Mouse (Mus musculus): ENCODE measurements around the gene Exosc8. TPM values are rescaled to one million over a fixed set of nuclear protein-coding genes. Genes with fewer than 3 reads are reported as not detected.
A peak's percentile ranks its signal among the peaks of the same experiment; 100 is the strongest.
"Not testable (repeated sequence)": the region's sequence is repeated elsewhere in the genome, so short reads cannot be mapped to it uniquely, and the experiment has no call there.

Exosc8 gene
- polyA plus RNA-seq, 1 experiment = 3.5 TPM

DNA sequence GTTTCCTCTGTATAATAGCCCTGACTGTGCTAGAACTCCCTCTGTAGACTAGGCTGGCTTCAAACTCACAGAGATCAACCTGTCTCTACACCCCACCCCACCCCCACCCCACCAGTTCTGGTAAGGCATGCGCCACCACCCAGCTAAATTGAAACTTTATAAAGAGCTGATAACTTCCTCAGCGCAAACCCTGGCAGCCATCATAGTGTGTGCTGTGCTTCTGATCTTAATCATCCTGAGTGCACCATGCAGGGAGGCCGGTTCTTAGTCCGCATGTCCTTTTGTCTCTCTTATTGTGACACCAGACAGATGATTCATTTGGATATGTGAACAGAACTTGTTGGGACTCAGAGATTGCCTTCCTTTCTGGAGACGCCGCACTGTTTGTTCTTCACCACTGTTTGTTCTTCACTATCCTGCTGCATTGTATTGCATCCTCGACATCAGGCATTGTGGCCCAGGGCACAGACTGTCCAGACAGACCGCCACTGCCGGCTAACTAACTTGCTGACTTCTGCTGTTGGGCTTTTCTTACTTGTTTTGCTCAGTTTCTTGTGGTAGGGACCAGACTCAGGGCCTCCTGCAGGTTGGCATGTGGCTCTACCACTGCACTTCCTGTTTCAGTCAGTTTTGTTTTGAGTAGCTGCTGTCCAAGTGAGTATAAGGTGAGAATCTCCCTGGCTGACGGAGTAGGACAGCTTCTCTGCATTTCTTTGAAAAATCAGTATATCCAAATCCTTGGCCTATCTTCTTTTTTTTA, 11.3 kb downstream of the Exosc8 start:
- Histone ChIP-seq H3K36me3 (ENCODE audit: control insufficient read depth) (peaks cover 75% of the 10 kb centered on the region), H3K4me1 (ENCODE audit: control insufficient read depth) (peaks cover 4% of the 10 kb centered on the region), H3K9me3 (ENCODE audit: control insufficient read depth, low read length) (no peaks in the 10 kb centered on the region), H3K4me3 (replicated peaks) (no peak overlapping the region), H3K27me3 (ENCODE audit: control insufficient read depth) (no peaks in the 10 kb centered on the region)
- TF ChIP-seq GATA1 (IDR thresholded peaks at IDR 0.05; ENCODE audit: low read length) (no peak), TAL1 (IDR thresholded peaks at IDR 0.05; ENCODE audit: low read length) (no peak)

- H3K27me3 ChIP-seq (ENCODE audit: control insufficient read depth) = no peaks in the 10 kb centered on the region
- no peak overlapping the region for H3K4me3 ChIP-seq (replicated peaks)
- TF ChIP-seq GATA1 (IDR thresholded peaks at IDR 0.05; ENCODE audit: low read length) = no peak
- TF ChIP-seq TAL1 (IDR thresholded peaks at IDR 0.05; ENCODE audit: low read length) = no peak
- peaks cover 89% of the 10 kb centered on the region for H3K36me3 ChIP-seq (ENCODE audit: control insufficient read depth)
- no peaks in the 10 kb centered on the region for H3K9me3 ChIP-seq (ENCODE audit: control insufficient read depth, low read length)
- peaks cover 3% of the 10 kb centered on the region for H3K4me1 ChIP-seq (ENCODE audit: control insufficient read depth)
Measured at GRCm38 (mm10) chr3:54718947-54719346, 16.2 kb downstream of the Exosc8 start.

GRCm38 (mm10) chr3:54717348-54717747, 17.8 kb downstream of the Exosc8 start:
- H3K4me1 ChIP-seq (ENCODE audit: control insufficient read depth) = no peaks in the 10 kb centered on the region
- TF ChIP-seq GATA1 (IDR thresholded peaks at IDR 0.05; ENCODE audit: low read length) (no peak), TAL1 (IDR thresholded peaks at IDR 0.05; ENCODE audit: low read length) (no peak)
- H3K4me3 ChIP-seq (replicated peaks) = no peak overlapping the region
- H3K9me3 ChIP-seq (ENCODE audit: control insufficient read depth, low read length) = no peaks in the 10 kb centered on the region
- peaks cover 87% of the 10 kb centered on the region for H3K36me3 ChIP-seq (ENCODE audit: control insufficient read depth)
- H3K27me3 ChIP-seq (ENCODE audit: control insufficient read depth) = no peaks in the 10 kb centered on the region

DNA sequence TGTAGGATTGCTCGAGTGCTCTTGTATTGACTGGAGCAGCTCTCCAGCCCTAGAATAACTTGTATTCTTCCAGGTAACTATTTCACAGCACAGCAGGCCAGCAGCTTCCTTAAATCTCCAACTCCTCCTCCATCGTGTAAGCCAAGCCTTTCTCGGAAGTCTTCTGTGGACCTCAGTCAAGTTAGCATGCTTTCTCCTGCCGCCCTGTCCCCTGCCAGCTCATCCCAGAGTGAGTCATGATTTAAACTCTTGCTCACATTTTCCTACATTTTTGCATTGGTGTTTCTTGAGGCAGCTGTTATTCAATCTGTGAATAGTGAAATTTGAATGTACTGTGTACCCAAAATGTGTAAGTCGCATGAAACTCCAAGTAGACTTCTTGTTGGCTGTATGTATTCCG, 19.7 kb downstream of the Exosc8 start:
- Histone ChIP-seq H3K4me1 (ENCODE audit: control insufficient read depth) (no peaks in the 10 kb centered on the region), H3K9me3 (ENCODE audit: control insufficient read depth, low read length) (no peaks in the 10 kb centered on the region), H3K27me3 (ENCODE audit: control insufficient read depth) (no peaks in the 10 kb centered on the region), H3K4me3 (replicated peaks) (no peak overlapping the region), H3K36me3 (ENCODE audit: control insufficient read depth) (peaks cover 87% of the 10 kb centered on the region)
- TF ChIP-seq TAL1 (IDR thresholded peaks at IDR 0.05; ENCODE audit: low read length) (no peak), GATA1 (IDR thresholded peaks at IDR 0.05; ENCODE audit: low read length) (no peak)

DNA sequence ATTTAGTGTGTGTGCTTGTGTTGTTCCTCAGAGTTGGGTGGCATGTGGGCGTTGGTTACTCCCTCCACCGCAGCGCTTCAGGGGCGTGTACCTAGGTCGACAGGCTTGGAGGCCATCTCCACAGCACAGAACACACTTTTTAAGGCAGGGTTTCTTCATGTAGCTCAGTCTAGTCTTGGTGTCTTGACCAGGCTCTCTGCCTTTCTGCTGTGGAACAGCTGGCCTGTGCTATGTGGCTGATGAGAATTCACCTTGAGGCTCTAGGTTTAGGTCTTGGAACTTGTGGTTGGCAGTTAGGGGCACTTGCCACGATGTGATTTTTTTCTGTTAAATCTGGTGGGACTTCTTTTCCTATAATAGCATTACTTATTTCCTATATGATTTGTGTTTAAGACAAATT, 20.9 kb downstream of the Exosc8 start, which contains the start of gene Gm21958:
Gene Gm21958 (minus strand): TSS at position 101 of the 400 bp plus-strand sequence.
- Histone ChIP-seq H3K27me3 (ENCODE audit: control insufficient read depth) (no peaks in the 10 kb centered on the region), H3K9me3 (ENCODE audit: control insufficient read depth, low read length) (no peaks in the 10 kb centered on the region), H3K4me3 (replicated peaks) (no peak within 1 kb of the TSS), H3K4me1 (ENCODE audit: control insufficient read depth) (no peaks in the 10 kb centered on the region), H3K36me3 (ENCODE audit: control insufficient read depth) (peaks cover 94% of the 10 kb centered on the region)
- TF ChIP-seq TAL1 (IDR thresholded peaks at IDR 0.05; ENCODE audit: low read length) (no peak), GATA1 (IDR thresholded peaks at IDR 0.05; ENCODE audit: low read length) (no peak)

DNA sequence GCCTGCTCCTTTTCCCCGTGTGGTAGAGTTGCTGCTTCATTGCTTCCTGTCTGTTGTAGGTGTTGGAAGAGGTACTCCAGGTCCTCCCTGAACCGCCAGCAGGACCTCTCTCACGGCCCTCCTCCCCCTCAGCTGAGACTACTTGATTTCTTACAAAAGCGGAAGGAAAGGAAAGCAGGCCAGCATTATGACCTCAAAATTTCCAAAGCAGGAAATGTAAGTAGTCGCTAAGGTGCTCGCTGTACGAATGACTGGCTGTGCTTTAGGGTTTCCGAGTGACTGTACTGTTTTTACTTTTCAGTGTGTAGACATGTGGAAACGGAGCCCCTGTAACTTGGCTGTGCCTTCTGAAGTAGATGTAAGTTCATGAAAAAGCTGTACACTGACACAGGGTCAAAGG, 26.2 kb downstream of the Exosc8 start:
- no peak for TF ChIP-seq GATA1 (IDR thresholded peaks at IDR 0.05; ENCODE audit: low read length)
- no peak for TF ChIP-seq TAL1 (IDR thresholded peaks at IDR 0.05; ENCODE audit: low read length)
- no peaks in the 10 kb centered on the region for H3K27me3 ChIP-seq (ENCODE audit: control insufficient read depth)
- H3K36me3 ChIP-seq (ENCODE audit: control insufficient read depth) = peaks cover 94% of the 10 kb centered on the region
- H3K4me3 ChIP-seq (replicated peaks) = no peak overlapping the region
- no peaks in the 10 kb centered on the region for H3K4me1 ChIP-seq (ENCODE audit: control insufficient read depth)
- no peaks in the 10 kb centered on the region for H3K9me3 ChIP-seq (ENCODE audit: control insufficient read depth, low read length)

- H3K4me1 ChIP-seq (ENCODE audit: control insufficient read depth); H3K4me3 ChIP-seq (replicated peaks); H3K27me3 ChIP-seq (ENCODE audit: control insufficient read depth); H3K9me3 ChIP-seq (ENCODE audit: control insufficient read depth, low read length): not testable (repeated sequence)
- H3K36me3 ChIP-seq (ENCODE audit: control insufficient read depth) = peaks cover 84% of the 10 kb centered on the region
Measured at GRCm38 (mm10) chr3:54704106-54704505, 31.1 kb downstream of the Exosc8 start.

- H3K27me3 ChIP-seq (ENCODE audit: control insufficient read depth) = no peaks in the 10 kb centered on the region
- H3K4me3 ChIP-seq (replicated peaks) = no peak overlapping the region
- no peaks in the 10 kb centered on the region for H3K9me3 ChIP-seq (ENCODE audit: control insufficient read depth, low read length)
- TF ChIP-seq TAL1 (IDR thresholded peaks at IDR 0.05; ENCODE audit: low read length) (no peak), GATA1 (IDR thresholded peaks at IDR 0.05; ENCODE audit: low read length) (no peak)
- peaks cover 19% of the 10 kb centered on the region for H3K4me1 ChIP-seq (ENCODE audit: control insufficient read depth)
- peaks cover 81% of the 10 kb centered on the region for H3K36me3 ChIP-seq (ENCODE audit: control insufficient read depth)
Measured at GRCm38 (mm10) chr3:54699759-54700301, 35.4 kb downstream of the Exosc8 start.

DNA sequence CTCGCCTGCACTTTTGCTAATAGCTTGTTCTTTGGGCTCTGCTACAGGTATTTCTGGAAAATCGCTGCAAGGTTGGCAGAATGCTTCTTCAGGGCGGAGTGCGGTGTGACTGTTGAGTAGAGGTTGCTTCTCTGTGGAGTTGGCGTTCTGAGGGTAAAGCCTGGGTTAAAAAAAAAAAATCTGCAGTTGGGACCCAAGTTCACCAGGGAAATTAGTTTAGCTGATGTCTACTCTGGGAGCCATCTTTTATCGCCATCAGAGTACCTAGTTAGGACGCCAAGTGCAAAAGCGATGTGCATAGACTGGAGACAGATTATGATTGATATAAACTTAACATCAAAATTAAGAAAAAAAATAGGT, 42.2 kb downstream of the Exosc8 start:
- Histone ChIP-seq H3K9me3 (ENCODE audit: control insufficient read depth, low read length) (no peaks in the 10 kb centered on the region), H3K4me1 (ENCODE audit: control insufficient read depth) (peaks cover 27% of the 10 kb centered on the region), H3K36me3 (ENCODE audit: control insufficient read depth) (peaks cover 32% of the 10 kb centered on the region), H3K27me3 (ENCODE audit: control insufficient read depth) (no peaks in the 10 kb centered on the region), H3K4me3 (replicated peaks) (peak overlapping the region; percentile 88)
- TF ChIP-seq GATA1 (IDR thresholded peaks at IDR 0.05; ENCODE audit: low read length) (no peak), TAL1 (IDR thresholded peaks at IDR 0.05; ENCODE audit: low read length) (no peak)
